Mouse (Mus musculus) layer of hippocampus, postnatal 14 days (tissue): Measurements from ENCODE around the gene Dzank1. TPM values are rescaled to one million over a fixed set of nuclear protein-coding genes. Genes with fewer than 3 reads are reported as not detected.

Source experiments
- total RNA-seq, 2 experiments: library from RNA; stranded (reverse); gene quantifications; 2 replicates each; pipeline ENCODE4 v1.2.3; 2021

Dzank1 gene
- total RNA-seq, 2 experiments from 2014 or later, result 107 to 108 TPM

Other genes with a start within 250 kb of the Dzank1 start
- gene Ovol2, start 195.3 kb downstream of the Dzank1 start, total RNA-seq, result under 1 TPM; 0.35 to 0.91 TPM
- gene Kat14, start 158.4 kb downstream of the Dzank1 start, total RNA-seq, result 10 to 100 TPM; 26.6 to 27.6 TPM
- 1 to 10 TPM; 5.1 to 8.4 TPM for gene Pet117, start 158.4 kb downstream of the Dzank1 start, total RNA-seq
- gene Polr3f, start 304 bp upstream of the Dzank1 start, total RNA-seq, result 10 to 100 TPM; 24.5 to 24.6 TPM
- 10 to 100 TPM; 24.1 to 27.8 TPM for gene Rbbp9, start 23.5 kb upstream of the Dzank1 start, total RNA-seq
- 10 to 100 TPM; 49.5 to 51.0 TPM for gene Sec23b, start 28.8 kb upstream of the Dzank1 start, total RNA-seq
- 10 to 100 TPM; 50.5 to 58.7 TPM for gene Smim26, start 66.6 kb upstream of the Dzank1 start, total RNA-seq
- 10 to 100 TPM; 54.8 to 55.5 TPM for gene Dtd1, start 72.5 kb upstream of the Dzank1 start, total RNA-seq